Mouse (Mus musculus) central nervous system, embryonic 14 days (tissue): ENCODE data around the gene Olfr543. TPM values are rescaled to one million over a fixed set of nuclear protein-coding genes. Genes with fewer than 3 reads are reported as not detected.

ENCODE experiments used
- polyA plus RNA-seq: library from polyadenylated mRNA; depleted of rRNA; stranded (reverse); fragments of >200 nt; gene quantifications from 2 replicates; pipeline ENCODE4 v1.2.3, GENCODE M21; 2012; rRNA removed

Gene Olfr543
- polyA plus RNA-seq = not detected in 2 replicates

GRCm38 (mm10) chr7:102481579-102481978 lies at the start of gene Olfr543:
Gene Olfr543 (minus strand): TSS chr7:102481679.

GRCm38 (mm10) chr7:102499473-102499872 lies 18.0 kb upstream of the Olfr543 start, which contains the start of gene Olfr545:
Gene Olfr545 (minus strand): TSS chr7:102499573.

GRCm38 (mm10) chr7:102488161-102488560 lies 6.7 kb upstream of the Olfr543 start, which contains the start of gene Olfr544:
Gene Olfr544 (minus strand): TSS chr7:102488313.

GRCm38 (mm10) chr7:102441657-102442391 lies 39.7 kb downstream of the Olfr543 start, which contains the start of gene Rrm1:
Gene Rrm1 (plus strand): TSS chr7:102441695.

Other genes with a start within 250 kb of the Olfr543 start
- gene Rhog, start 225.6 kb downstream of the Olfr543 start, polyA plus RNA-seq = 12.7 and 19.3 TPM in 2 replicates
- 16.5 and 23.0 TPM in 2 replicates for gene Stim1, start 213.9 kb downstream of the Olfr543 start, polyA plus RNA-seq
- gene Rrm1, start 40.0 kb downstream of the Olfr543 start, polyA plus RNA-seq = 56.1 and 67.0 TPM in 2 replicates
- not detected in 2 replicates for gene Olfr544, start 6.6 kb upstream of the Olfr543 start, polyA plus RNA-seq
- not detected in 2 replicates for gene Olfr545, start 17.9 kb upstream of the Olfr543 start, polyA plus RNA-seq
- gene Olfr547, start 53.1 kb upstream of the Olfr543 start, polyA plus RNA-seq = not detected in 2 replicates
- not detected in 2 replicates for gene Olfr548-ps1, start 59.2 kb upstream of the Olfr543 start, polyA plus RNA-seq
- gene Olfr549, start 68.2 kb upstream of the Olfr543 start, polyA plus RNA-seq = not detected in 2 replicates
- gene Trim21, start 83.8 kb upstream of the Olfr543 start, polyA plus RNA-seq = 2.2 and 3.0 TPM in 2 replicates
- not detected in 2 replicates for gene Olfr550, start 89.8 kb upstream of the Olfr543 start, polyA plus RNA-seq
- gene Olfr551, start 110.2 kb upstream of the Olfr543 start, polyA plus RNA-seq = not detected in 2 replicates
- gene Olfr552, start 116.1 kb upstream of the Olfr543 start, polyA plus RNA-seq = 0.01 TPM in 1 of 2 replicates, not detected in the other
- not detected in 2 replicates for gene Olfr553, start 136.5 kb upstream of the Olfr543 start, polyA plus RNA-seq
- not detected in 2 replicates for gene Olfr554, start 156.8 kb upstream of the Olfr543 start, polyA plus RNA-seq
- not detected in 2 replicates for gene Olfr555, start 177.1 kb upstream of the Olfr543 start, polyA plus RNA-seq
- not detected in 2 replicates for gene Olfr556, start 183.2 kb upstream of the Olfr543 start, polyA plus RNA-seq
- gene Trim68, start 205.6 kb upstream of the Olfr543 start, polyA plus RNA-seq = 14.8 and 22.7 TPM in 2 replicates
- gene Olfr557, start 214.2 kb upstream of the Olfr543 start, polyA plus RNA-seq = not detected in 2 replicates
- gene Olfr558, start 220.5 kb upstream of the Olfr543 start, polyA plus RNA-seq = 0.07 and 0.29 TPM in 2 replicates
- gene Olfr33, start 237.4 kb upstream of the Olfr543 start, polyA plus RNA-seq = not detected in 2 replicates
- gene Olfr559, start 245.8 kb upstream of the Olfr543 start, polyA plus RNA-seq = not detected in 2 replicates